Mouse (Mus musculus) left cerebral cortex, adult 2 months (tissue): ENCODE results near the gene Cwc22. TPM values are rescaled to one million over a fixed set of nuclear protein-coding genes. Genes with fewer than 3 reads are reported as not detected.
"Not testable (repeated sequence)": the region's sequence is repeated elsewhere in the genome, so short reads cannot be mapped to it uniquely, and the experiment has no call there.

Experiments used
- DNase-seq, 2 experiments: peaks; one replicate each; pipeline ENCODE4 v3.0.0; 2021 to 2022; ENCODE audit warnings: low spot score in 2 of 2, mixed read lengths in 1 of 2; ENCODE audit errors: extremely low spot score in 1 of 2
- H3K27ac ChIP-seq: fragments of 200-600 bp; 2 replicates; pipeline ENCODE4 v1.8.1; 2022
- H3K4me3 ChIP-seq: fragments of 200-600 bp; 2 replicates; pipeline ENCODE4 v1.8.1; 2022
- CTCF ChIP-seq: fragments of 200-600 bp; IDR thresholded peaks from 2 replicates; pipeline ENCODE4 v1.8.1; 2022; ENCODE audit warnings: antibody characterized with exemption, mild to moderate bottlenecking, moderate library complexity
- intact Hi-C: fragments of 180-260 bp; cut with DNase I; formaldehyde crosslinking; loops from one replicate; pipeline ENCODE4 v1.15.1; 2025
- total RNA-seq, 2 experiments: library from RNA; stranded (reverse); gene quantifications; 2 replicates each; pipeline ENCODE4 v1.2.3; 2021

Cwc22 gene
- total RNA-seq, 2 experiments from 2014 or later, result 27.4 to 29.1 TPM

DNA sequence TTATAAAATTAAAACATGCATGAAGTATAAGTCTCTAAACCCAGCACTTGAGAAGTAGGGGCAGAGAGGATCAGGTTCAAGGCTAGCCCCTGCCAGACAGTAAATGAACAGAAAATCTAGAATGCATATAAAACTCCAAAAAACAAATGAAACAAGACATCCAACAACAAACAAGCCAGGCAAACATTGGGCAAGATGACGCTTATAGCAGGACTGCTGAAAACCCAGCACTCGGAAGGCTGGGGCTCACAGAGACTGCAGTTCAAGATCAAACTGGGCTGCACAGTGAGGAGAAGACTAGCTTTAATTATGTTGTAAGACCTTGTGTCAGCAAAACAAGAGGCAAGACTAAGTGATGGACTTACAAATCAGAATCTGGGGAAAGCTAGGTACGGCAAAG lies 43.1 kb downstream of the Cwc22 start:
- intact Hi-C loops, result no loop called here
- no peak for TF ChIP-seq CTCF

DNA sequence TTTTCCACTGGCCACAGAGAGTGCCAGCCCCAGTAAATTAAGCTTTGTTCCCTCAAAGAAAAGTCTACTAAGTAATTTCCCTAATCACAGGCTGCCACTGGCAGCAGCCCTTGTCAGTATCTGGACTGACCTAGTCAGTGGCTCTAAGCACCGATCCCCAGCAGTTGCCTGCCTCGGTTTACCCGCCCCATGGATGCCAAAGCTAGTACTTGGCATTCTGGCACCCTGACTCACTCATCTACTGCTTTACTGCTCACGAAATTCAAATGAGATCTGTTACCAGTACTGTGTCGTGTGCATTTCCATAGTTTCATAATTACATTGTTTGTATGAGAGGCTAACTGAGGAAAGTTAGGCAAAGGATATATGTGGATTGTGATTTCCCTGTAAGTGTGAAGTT lies 44.9 kb downstream of the Cwc22 start:
- TF ChIP-seq CTCF, result no peak
- Histone ChIP-seq H3K4me3 (no peak overlapping the region), H3K27ac (no peak overlapping the region)
- DNase-seq, result peak in 1 of 2 experiments; percentile 9
- intact Hi-C loops, result no loop called here

More for the DNA sequence above, 43.1 kb downstream of the Cwc22 start:
- H3K27ac ChIP-seq, result no peak overlapping the region
- no peak overlapping the region for H3K4me3 ChIP-seq
- peak in 1 of 2 experiments; percentile 6 for DNase-seq

GRCm38 (mm10) chr2:77900741-77901140 lies 45.4 kb downstream of the Cwc22 start:
- no peak for TF ChIP-seq CTCF
- no peak for DNase-seq
- no peak overlapping the region for H3K27ac ChIP-seq
- intact Hi-C loops, result no loop called here
- no peak overlapping the region for H3K4me3 ChIP-seq

GRCm38 (mm10) chr2:77900111-77900510 lies 46.1 kb downstream of the Cwc22 start:
- Histone ChIP-seq H3K4me3 (no peak overlapping the region), H3K27ac (no peak overlapping the region)
- DNase-seq, result no peak
- intact Hi-C loops, result no loop called here
- no peak for TF ChIP-seq CTCF

DNA sequence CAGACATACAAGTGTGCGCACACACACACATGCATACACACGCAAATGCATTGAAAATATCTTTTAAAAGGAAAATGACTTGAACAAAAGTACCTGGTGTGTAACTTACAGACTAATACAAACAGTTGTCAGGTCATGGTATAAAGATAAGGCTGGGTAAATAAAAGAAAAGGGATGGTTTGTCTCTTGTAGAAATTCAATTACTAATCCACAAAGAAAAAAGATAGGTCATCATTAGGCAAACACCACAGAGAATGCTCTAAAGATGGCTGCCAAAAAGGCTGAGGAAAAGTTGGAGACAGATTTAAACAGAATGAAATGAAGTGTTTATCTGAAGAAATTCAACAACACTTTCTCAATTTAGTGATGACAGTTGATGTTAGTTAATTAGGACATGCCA lies 47.7 kb downstream of the Cwc22 start:
- TF ChIP-seq CTCF, result no peak
- intact Hi-C loops, result no loop called here
- Histone ChIP-seq H3K4me3 (no peak overlapping the region), H3K27ac (no peak overlapping the region)
- no peak for DNase-seq

DNA sequence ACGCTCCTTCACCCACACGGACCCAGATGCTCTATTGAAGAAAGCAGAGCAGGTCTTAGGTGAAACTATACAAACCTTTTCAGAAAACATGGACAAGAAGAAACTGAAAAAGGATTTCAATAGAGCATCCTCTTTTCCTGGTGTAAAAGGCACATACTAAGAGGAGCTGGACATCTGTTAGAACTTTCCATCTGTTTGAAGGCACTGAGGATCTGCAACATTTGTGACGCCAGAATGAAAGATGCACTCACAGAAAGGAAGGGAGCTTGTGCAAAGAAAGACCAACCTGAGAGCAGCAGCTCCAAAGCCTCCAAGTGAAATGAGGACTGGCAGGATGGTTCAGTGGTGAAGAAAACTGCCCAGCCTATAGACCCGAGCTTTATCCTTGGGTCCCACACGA lies 48.2 kb downstream of the Cwc22 start:
- H3K27ac ChIP-seq, result 0 out of 2 replicates have a peak overlapping the region, but pooled peaks have one; percentile 15
- DNase-seq, result no peak
- TF ChIP-seq CTCF, result no peak
- H3K4me3 ChIP-seq, result no peak overlapping the region
- intact Hi-C loops, result no loop called here

GRCm38 (mm10) chr2:77897558-77897899 lies 48.6 kb downstream of the Cwc22 start:
- no peak overlapping the region for H3K27ac ChIP-seq
- no peak overlapping the region for H3K4me3 ChIP-seq
- intact Hi-C loops, result no loop called here
- DNase-seq, result no peak
- TF ChIP-seq CTCF, result no peak

DNA sequence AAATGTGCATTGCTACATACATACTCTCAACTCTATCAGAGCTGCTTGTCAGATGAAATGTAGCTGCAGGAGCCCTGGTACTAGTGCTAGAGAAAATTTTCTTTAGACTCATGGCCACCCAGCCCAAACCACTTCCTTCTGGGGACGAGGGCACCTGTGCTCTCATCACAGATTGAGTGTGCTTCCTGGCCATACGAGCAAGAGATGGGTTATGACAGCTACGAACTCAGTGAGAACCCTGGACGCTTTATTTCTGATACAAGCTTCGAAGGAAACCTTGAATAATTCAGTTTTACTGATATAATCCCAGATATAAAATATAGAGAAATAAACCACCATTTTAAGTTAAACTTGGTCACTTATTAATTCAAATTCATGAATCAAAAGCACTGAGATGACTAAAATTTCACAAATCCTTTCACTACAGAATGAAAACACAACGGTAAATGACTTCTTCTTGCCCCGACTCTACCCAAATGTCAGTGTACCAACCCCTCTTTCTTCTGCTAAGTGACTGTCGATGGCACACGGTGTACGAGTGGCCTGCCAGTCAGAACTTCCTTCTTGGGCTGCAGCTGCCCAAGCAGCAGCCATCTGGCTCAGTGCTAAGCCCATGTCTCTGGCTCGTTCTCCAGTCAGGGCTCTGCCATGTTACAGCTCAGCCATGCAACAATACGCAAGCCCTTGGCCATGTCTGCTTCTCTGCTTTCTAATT lies 49.2 kb downstream of the Cwc22 start:
- Histone ChIP-seq H3K4me3 (no peak overlapping the region), H3K27ac (no peak overlapping the region)
- no peak for TF ChIP-seq CTCF
- intact Hi-C loops, result no loop called here
- DNase-seq, result no peak

DNA sequence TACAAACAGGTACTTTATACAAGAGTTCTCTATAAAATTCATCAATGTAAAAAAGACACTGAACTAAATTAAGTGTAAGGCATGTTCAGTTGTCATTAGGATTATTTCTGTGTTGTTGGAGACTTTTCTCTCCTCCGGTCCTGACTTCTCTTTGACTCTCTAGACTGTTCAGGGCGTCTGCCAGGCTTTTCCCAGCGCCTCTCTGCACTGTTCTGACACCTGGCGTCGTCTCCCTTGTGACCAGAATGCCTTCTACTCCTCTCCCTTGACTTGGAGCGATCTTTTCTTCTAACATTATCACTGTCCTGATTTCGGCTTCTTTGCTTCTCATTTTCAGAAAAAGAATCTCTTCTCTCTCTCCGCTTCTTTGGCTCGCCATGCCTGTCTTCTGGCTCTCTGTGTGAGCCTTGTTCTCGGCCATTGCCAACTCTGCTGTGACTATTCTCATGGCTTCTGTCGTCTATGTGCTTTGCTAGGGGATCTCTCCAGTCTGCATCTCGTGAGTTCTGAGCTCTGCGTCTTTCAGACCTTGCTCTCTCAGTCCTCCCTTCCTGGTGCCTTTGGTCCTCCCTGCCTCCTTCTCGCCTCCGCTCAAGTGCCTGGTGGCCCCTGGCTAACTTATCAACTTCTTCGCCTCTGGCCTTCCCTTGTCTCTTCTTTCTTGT lies 50.1 kb downstream of the Cwc22 start:
- H3K4me3 ChIP-seq, DNase-seq, intact Hi-C loops, H3K27ac ChIP-seq: not testable (repeated sequence)

- H3K27ac ChIP-seq, result no peak overlapping the region
- no peak for DNase-seq
- TF ChIP-seq CTCF, result no peak
- no peak overlapping the region for H3K4me3 ChIP-seq
- intact Hi-C loops, result no loop called here
These were observed 51.3 kb downstream of the Cwc22 start for GRCm38 (mm10) chr2:77894896-77895295.

GRCm38 (mm10) chr2:77893505-77893904 lies 52.7 kb downstream of the Cwc22 start:
- intact Hi-C loops, result no loop called here
- H3K4me3 ChIP-seq, result no peak overlapping the region
- no peak overlapping the region for H3K27ac ChIP-seq
- no peak for TF ChIP-seq CTCF
- no peak for DNase-seq

- intact Hi-C loops, result no loop called here
- H3K4me3 ChIP-seq, result no peak overlapping the region
- no peak for TF ChIP-seq CTCF
- no peak for DNase-seq
- H3K27ac ChIP-seq, result no peak overlapping the region
These were observed 53.6 kb downstream of the Cwc22 start for GRCm38 (mm10) chr2:77892573-77892972.

- Histone ChIP-seq H3K27ac (no peak overlapping the region), H3K4me3 (no peak overlapping the region)
- intact Hi-C loops, result no loop called here
- no peak for DNase-seq
- TF ChIP-seq CTCF, result no peak
These were observed 55.2 kb downstream of the Cwc22 start for GRCm38 (mm10) chr2:77890836-77891438.
